Mouse (Mus musculus): ENCODE measurements at regions not wholly inside any gene's neighbourhood (a gene's known extent, or its start where the extent isn't known, plus 50 kb on each side); places are given as distances from the start of the nearest gene placed in this dataset.
A peak's percentile ranks its signal among the peaks of the same experiment; 100 is the strongest.

- Histone ChIP-seq H3K9ac (ENCODE audit: low read depth, low read length) (no peak overlapping the region), H3K4me1 (ENCODE audit: control insufficient read depth, insufficient read depth, low read length) (no peaks in the 10 kb centered on the region), H3K27ac (replicated peaks; ENCODE audit: low read depth, low read length) (no peak overlapping the region), H3K27me3 (replicated peaks; ENCODE audit: control insufficient read depth, insufficient read depth, low read length) (no peaks in the 10 kb centered on the region), H3K36me3 (ENCODE audit: control insufficient read depth, insufficient read depth, low read length) (no peaks in the 10 kb centered on the region), H3K4me3 (ENCODE audit: low read depth, low read length) (no peak overlapping the region), H3K4me2 (ENCODE audit: low read depth, low read length) (no peak overlapping the region), H3K9me3 (ENCODE audit: control insufficient read depth, low read length) (0 out of 2 replicates have a peak, but pooled peaks cover 9% of the 10 kb centered on the region)
- 90% methylated on average over 1 of the region's 1 CpGs for WGBS
- ATAC-seq (ENCODE audit: low read depth) (no peak), DNase-seq (ENCODE audit: low spot score) (no peak)
Measured at GRCm38 (mm10) chr4:12339236-12339635, 167.4 kb upstream of the Fam92a start.

GRCm38 (mm10) chr4:12334832-12335587 is 163.2 kb upstream of the Fam92a start:
- 60% methylated on average over 7 of the region's 7 CpGs for WGBS
- no peaks in the 10 kb centered on the region for H3K36me3 ChIP-seq (ENCODE audit: control insufficient read depth, insufficient read depth, low read length)
- DNase-seq (ENCODE audit: low spot score): peak; percentile 17

DNA sequence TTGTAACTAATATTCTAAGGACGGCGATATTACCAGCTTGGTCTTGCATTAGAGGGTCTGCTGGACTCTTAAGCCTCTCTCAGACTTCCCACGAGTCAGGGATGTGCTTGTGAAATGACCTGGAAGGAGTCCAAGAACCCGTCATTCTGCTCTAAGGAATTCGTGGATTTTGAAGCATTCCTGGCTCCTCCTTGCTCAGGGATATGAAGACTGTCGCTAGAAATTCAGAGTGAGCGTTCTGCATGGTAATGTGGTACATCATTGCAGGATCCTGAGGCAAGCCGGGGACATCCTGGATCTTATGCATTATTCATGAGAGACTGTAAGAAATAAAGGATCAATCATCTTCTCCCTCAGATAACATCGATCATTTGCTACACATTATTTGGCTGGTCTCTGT is 162.6 kb upstream of the Fam92a start:
- 39% methylated on average over 9 of the region's 9 CpGs for WGBS
- ATAC-seq (ENCODE audit: low read depth) (peak; percentile 9; the same call in 1 of the 2 replicates), DNase-seq (ENCODE audit: low spot score) (peak; percentile 64)
- no peak overlapping the region for H3K9ac ChIP-seq (ENCODE audit: low read depth, low read length)
- H3K4me2 ChIP-seq (ENCODE audit: low read depth, low read length): no peak overlapping the region
- no peak overlapping the region for H3K4me3 ChIP-seq (ENCODE audit: low read depth, low read length)
- H3K27me3 ChIP-seq (replicated peaks; ENCODE audit: control insufficient read depth, insufficient read depth, low read length): no peaks in the 10 kb centered on the region
- peaks cover 4% of the 10 kb centered on the region; the same call in 1 of the 2 replicates for H3K9me3 ChIP-seq (ENCODE audit: control insufficient read depth, low read length)
- no peaks in the 10 kb centered on the region for H3K4me1 ChIP-seq (ENCODE audit: control insufficient read depth, insufficient read depth, low read length)
- no peaks in the 10 kb centered on the region for H3K36me3 ChIP-seq (ENCODE audit: control insufficient read depth, insufficient read depth, low read length)
- H3K27ac ChIP-seq (replicated peaks; ENCODE audit: low read depth, low read length): no peak overlapping the region

More at GRCm38 (mm10) chr4:12334832-12335587, 163.2 kb upstream of the Fam92a start:
- Histone ChIP-seq H3K4me1 (ENCODE audit: control insufficient read depth, insufficient read depth, low read length) (no peaks in the 10 kb centered on the region), H3K4me3 (ENCODE audit: low read depth, low read length) (no peak overlapping the region), H3K9ac (ENCODE audit: low read depth, low read length) (no peak overlapping the region), H3K9me3 (ENCODE audit: control insufficient read depth, low read length) (no peaks in the 10 kb centered on the region), H3K27me3 (replicated peaks; ENCODE audit: control insufficient read depth, insufficient read depth, low read length) (no peaks in the 10 kb centered on the region), H3K4me2 (ENCODE audit: low read depth, low read length) (no peak overlapping the region), H3K27ac (replicated peaks; ENCODE audit: low read depth, low read length) (no peak overlapping the region)
- no peak; the same call in 1 of the 2 replicates for ATAC-seq (ENCODE audit: low read depth)

DNA sequence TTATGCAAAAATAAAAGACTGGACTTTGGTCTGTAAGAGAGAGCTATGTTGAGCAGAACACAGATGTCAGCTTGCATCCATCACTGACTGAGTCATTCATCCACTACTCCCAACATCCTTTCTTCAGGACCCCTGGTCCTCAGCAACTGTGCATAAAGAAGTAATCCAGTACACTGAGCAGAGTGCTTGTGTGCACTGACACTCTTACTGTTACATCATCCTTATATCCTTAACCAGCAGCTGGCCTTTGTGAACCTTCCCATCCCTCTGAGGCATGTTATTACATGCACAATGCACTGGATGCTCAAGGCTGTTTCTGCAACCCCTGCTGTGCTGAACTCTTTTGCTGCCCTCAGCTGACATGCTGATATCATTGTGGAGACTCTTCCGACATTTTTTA is 144.2 kb upstream of the Fam92a start:
- WGBS: 81% methylated on average over 1 of the region's 1 CpGs
- H3K4me3 ChIP-seq (ENCODE audit: low read depth, low read length): no peak overlapping the region
- no peak overlapping the region for H3K27ac ChIP-seq (replicated peaks; ENCODE audit: low read depth, low read length)
- H3K9me3 ChIP-seq (ENCODE audit: control insufficient read depth, low read length): no peaks in the 10 kb centered on the region
- H3K36me3 ChIP-seq (ENCODE audit: control insufficient read depth, insufficient read depth, low read length): no peaks in the 10 kb centered on the region
- H3K9ac ChIP-seq (ENCODE audit: low read depth, low read length): no peak overlapping the region
- H3K4me2 ChIP-seq (ENCODE audit: low read depth, low read length): no peak overlapping the region
- no peaks in the 10 kb centered on the region for H3K4me1 ChIP-seq (ENCODE audit: control insufficient read depth, insufficient read depth, low read length)
- no peaks in the 10 kb centered on the region for H3K27me3 ChIP-seq (replicated peaks; ENCODE audit: control insufficient read depth, insufficient read depth, low read length)
- DNase-seq (ENCODE audit: low spot score) (peak; percentile 17), ATAC-seq (ENCODE audit: low read depth) (no peak)

GRCm38 (mm10) chr4:12308332-12308731 is 136.5 kb upstream of the Fam92a start:
- 76% methylated on average over 5 of the region's 5 CpGs for WGBS

DNA sequence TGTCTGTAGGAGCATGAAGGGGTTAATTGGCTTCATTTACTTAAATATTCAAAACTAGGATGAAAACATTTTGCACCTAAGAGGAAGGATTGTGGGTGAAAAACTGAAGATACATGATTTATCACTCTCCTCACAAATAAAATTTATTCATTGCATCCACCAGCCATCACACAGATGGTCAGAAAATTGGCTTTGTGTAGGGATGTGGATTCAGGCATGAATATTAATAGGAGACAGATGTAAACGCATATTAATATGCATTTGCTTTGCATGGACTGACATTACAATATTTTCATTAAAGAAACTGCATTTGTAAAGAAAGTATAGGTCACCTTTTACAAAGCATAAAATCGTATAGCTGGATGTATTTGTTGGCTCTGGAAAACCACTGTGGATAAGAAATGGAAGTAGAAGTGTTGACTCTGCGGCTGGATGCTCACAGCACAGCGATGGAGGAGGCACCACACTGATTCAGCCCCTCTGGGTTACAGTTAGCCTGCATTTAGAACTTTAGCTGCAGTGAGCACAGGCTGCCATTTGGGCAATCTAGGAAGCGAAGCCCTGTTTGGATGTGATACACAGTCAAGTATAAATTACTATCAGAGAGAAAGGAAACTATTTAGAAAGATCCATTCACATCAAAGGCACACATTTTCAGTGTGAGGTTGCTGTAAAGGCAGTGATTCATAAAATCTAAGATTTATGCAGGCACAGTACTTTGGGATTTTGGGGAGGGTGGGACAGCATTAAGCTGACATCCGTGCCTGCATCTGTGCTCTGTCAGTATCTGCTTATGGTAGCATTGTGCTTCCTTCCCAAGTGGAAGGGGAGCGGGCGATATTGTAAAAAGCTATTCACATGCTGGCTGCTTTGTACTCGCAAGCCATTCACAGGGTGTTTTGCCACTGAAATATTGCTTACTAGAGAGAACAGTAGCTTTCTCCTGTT is 135.1 kb upstream of the Fam92a start:
- no peak overlapping the region for H3K9ac ChIP-seq (ENCODE audit: low read depth, low read length)
- no peaks in the 10 kb centered on the region for H3K9me3 ChIP-seq (ENCODE audit: control insufficient read depth, low read length)
- H3K4me2 ChIP-seq (ENCODE audit: low read depth, low read length): no peak overlapping the region
- no peaks in the 10 kb centered on the region for H3K36me3 ChIP-seq (ENCODE audit: control insufficient read depth, insufficient read depth, low read length)
- WGBS: 63% methylated on average over 9 of the region's 9 CpGs
- no peak overlapping the region for H3K27ac ChIP-seq (replicated peaks; ENCODE audit: low read depth, low read length)
- H3K27me3 ChIP-seq (replicated peaks; ENCODE audit: control insufficient read depth, insufficient read depth, low read length): no peaks in the 10 kb centered on the region
- no peaks in the 10 kb centered on the region for H3K4me1 ChIP-seq (ENCODE audit: control insufficient read depth, insufficient read depth, low read length)
- ATAC-seq (ENCODE audit: low read depth): no peak
- DNase-seq (ENCODE audit: low spot score): no peak
- no peak overlapping the region for H3K4me3 ChIP-seq (ENCODE audit: low read depth, low read length)

More at GRCm38 (mm10) chr4:12308332-12308731, 136.5 kb upstream of the Fam92a start:
- Histone ChIP-seq H3K9ac (ENCODE audit: low read depth, low read length) (no peak overlapping the region), H3K27ac (replicated peaks; ENCODE audit: low read depth, low read length) (no peak overlapping the region), H3K27me3 (replicated peaks; ENCODE audit: control insufficient read depth, insufficient read depth, low read length) (no peaks in the 10 kb centered on the region), H3K36me3 (ENCODE audit: control insufficient read depth, insufficient read depth, low read length) (no peaks in the 10 kb centered on the region), H3K4me3 (ENCODE audit: low read depth, low read length) (no peak overlapping the region), H3K4me1 (ENCODE audit: control insufficient read depth, insufficient read depth, low read length) (no peaks in the 10 kb centered on the region), H3K4me2 (ENCODE audit: low read depth, low read length) (no peak overlapping the region), H3K9me3 (ENCODE audit: control insufficient read depth, low read length) (no peaks in the 10 kb centered on the region)
- ATAC-seq (ENCODE audit: low read depth): no peak
- no peak for DNase-seq (ENCODE audit: low spot score)

DNA sequence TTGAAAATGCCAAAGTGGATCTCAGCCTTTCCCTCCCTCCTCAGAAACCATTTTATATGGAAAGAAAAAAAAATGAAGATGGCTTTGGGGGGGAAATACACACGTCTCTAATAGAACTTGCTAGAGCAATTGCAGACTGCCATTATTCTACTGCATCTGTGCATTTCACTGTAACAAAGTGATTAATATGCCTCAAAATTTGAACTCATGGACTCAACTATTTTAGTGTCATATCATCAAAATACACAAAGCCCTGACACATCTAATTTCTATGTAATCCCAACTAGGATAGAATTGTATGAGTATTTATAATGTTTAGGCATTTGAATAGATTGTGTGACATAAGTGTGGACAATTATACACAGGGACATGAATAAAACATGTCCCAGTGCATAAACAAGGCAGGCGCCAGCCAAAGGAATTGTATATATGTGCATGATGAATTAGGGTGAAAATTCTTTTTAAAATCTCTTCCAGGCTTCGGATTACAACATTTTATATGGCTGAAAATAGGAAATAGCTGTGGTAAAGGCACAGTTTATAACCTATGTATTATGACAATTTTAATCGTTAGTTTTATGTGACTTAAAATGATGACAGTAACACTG is 115.4 kb upstream of the Fam92a start:
- H3K27me3 ChIP-seq (replicated peaks; ENCODE audit: control insufficient read depth, insufficient read depth, low read length): no peaks in the 10 kb centered on the region
- no peak overlapping the region for H3K27ac ChIP-seq (replicated peaks; ENCODE audit: low read depth, low read length)
- 70% methylated on average over 4 of the region's 4 CpGs for WGBS
- no peak for DNase-seq (ENCODE audit: low spot score)
- ATAC-seq (ENCODE audit: low read depth): no peak
- H3K4me2 ChIP-seq (ENCODE audit: low read depth, low read length): no peak overlapping the region
- H3K36me3 ChIP-seq (ENCODE audit: control insufficient read depth, insufficient read depth, low read length): no peaks in the 10 kb centered on the region
- no peak overlapping the region for H3K4me3 ChIP-seq (ENCODE audit: low read depth, low read length)
- H3K9me3 ChIP-seq (ENCODE audit: control insufficient read depth, low read length): peaks cover 4% of the 10 kb centered on the region; the same call in 1 of the 2 replicates
- H3K9ac ChIP-seq (ENCODE audit: low read depth, low read length): no peak overlapping the region
- H3K4me1 ChIP-seq (ENCODE audit: control insufficient read depth, insufficient read depth, low read length): no peaks in the 10 kb centered on the region

DNA sequence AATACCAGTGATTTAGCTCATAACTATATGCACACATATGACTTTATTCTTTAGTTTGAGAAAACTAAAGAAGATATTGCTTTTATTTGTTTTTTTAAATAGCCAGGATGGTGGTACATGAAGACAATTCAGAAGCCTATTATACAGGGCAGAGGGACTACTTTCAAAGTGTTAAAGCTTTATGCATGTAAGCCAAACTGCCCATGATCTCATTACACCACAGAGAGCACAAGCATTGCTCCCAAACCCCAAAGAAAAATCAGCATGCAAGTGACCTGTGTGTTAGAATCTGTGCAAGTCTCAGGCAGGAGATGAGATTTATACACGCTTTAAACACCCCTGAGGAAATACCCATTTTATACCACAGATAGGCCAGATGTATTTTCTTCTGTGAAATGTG is 114.6 kb upstream of the Fam92a start:
- H3K27me3 ChIP-seq (replicated peaks; ENCODE audit: control insufficient read depth, insufficient read depth, low read length): no peaks in the 10 kb centered on the region
- no peaks in the 10 kb centered on the region for H3K4me1 ChIP-seq (ENCODE audit: control insufficient read depth, insufficient read depth, low read length)
- no peak overlapping the region for H3K27ac ChIP-seq (replicated peaks; ENCODE audit: low read depth, low read length)
- no peak overlapping the region for H3K4me3 ChIP-seq (ENCODE audit: low read depth, low read length)
- 68% methylated on average over 1 of the region's 1 CpGs for WGBS
- no peak for ATAC-seq (ENCODE audit: low read depth)
- H3K9ac ChIP-seq (ENCODE audit: low read depth, low read length): no peak overlapping the region
- no peak for DNase-seq (ENCODE audit: low spot score)
- H3K9me3 ChIP-seq (ENCODE audit: control insufficient read depth, low read length): peaks cover 4% of the 10 kb centered on the region; the same call in 1 of the 2 replicates
- H3K36me3 ChIP-seq (ENCODE audit: control insufficient read depth, insufficient read depth, low read length): no peaks in the 10 kb centered on the region
- H3K4me2 ChIP-seq (ENCODE audit: low read depth, low read length): no peak overlapping the region

All from embryonic facial prominence, embryonic 14.5 days (tissue).